Mouse (Mus musculus): ENCODE data around the gene Tlr6. TPM values are rescaled to one million over a fixed set of nuclear protein-coding genes. Genes with fewer than 3 reads are reported as not detected.

Gene Tlr6
- 1 to 10 TPM; 1.5 to 2.8 (median 1.5) TPM for total RNA-seq (2022)

DNA sequence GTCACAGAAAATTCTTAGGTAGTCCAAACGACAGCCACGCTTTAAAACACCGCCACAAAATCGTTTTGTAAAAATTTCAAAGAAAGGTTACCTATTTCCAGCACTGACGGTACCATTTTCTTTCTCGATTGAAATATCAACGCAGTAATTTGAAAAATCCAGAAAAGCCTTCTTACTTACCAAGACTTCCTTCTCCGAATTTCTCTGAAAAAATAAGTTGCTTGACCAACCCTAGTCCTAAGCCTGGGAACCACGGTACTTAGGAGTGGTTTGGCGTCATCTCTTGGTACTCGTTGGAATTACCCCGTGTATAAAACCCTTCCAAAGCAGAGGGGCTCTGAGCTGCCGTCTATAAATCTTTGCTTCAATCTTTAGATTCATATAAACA, at the start of gene Tlr6:
TSS of gene Tlr6 (minus strand) at position 255 of the 388 bp plus-strand sequence.
- DNase-seq (ENCODE audit: low spot score in 2 of 2) = no peak

DNA sequence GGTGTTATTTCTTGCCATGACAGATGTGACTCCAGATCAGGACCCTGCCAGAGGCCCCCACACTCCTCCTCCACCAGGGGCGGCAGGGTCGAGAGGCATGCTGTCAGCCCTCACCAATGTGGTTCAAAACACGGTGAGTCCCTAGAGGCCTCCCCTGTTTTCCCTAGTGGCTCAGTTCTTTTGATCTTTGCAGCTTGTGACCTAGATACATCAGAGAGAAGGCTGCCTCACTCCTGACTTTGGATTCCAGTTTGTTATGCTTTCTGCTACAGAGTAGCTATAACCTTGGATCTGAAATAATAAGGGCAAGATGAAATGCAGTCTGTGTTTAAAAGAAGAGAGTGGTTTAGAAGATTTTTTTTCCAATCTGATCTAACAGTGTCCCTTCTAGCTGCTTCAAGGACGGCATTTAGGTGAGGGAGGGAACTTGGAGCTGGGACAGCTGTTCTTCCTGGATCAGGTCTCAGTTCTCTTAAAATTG, 46.2 kb upstream of the Tlr6 start:
- no peak for DNase-seq (ENCODE audit: low spot score in 2 of 2)

DNA sequence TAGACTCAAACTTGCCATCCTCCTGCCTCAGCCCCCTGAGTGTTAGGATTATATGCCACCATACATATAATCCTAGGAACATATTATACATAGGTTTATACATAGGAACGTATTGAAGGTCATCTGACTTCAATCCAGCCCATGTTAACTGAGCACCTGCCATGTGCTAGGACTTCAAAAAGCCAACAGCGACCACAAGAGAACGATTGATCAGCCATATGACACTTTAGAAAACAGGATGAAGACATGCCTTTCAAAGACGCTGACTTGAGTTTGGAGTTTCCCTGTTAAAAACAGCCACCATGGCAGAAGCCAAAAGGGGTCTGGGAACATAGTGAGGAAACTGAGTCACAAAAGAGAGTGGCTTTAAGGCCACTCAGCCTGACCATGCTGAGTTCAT, 45.4 kb upstream of the Tlr6 start:
- DNase-seq (ENCODE audit: low spot score in 2 of 2) = no peak

DNA sequence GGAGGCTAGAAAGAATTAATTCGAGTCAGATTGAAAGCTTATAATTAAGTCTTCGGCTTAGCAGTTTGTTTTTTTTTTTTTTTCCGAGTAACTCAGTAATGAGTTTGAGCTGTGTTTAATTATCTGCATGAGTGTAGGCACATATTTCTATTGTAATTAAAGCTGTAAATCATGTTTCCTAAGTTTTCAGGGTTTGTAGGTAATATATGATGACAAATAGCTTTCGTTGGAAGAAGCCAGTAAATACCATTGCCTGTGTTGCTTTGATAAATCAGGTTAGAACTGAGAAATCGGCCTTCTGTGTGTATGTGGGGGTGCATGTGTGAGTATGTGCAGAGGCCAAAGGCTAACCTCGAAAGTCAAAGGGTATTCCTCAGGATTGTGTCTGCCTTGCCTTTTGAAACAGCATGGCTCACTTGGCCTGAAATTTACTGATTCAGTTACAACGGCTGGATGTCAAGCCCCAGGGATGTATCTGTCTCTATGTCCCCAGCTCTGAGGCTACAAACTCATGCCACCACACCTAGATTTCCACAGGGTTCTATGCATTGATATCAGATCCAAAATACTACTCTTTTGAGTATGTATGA, 44.1 kb upstream of the Tlr6 start:
- DNase-seq (ENCODE audit: low spot score in 2 of 2) = no peak

GRCm38 (mm10) chr5:65002940-65003824, 43.3 kb upstream of the Tlr6 start:
- no peak for DNase-seq (ENCODE audit: low spot score in 2 of 2)

DNA sequence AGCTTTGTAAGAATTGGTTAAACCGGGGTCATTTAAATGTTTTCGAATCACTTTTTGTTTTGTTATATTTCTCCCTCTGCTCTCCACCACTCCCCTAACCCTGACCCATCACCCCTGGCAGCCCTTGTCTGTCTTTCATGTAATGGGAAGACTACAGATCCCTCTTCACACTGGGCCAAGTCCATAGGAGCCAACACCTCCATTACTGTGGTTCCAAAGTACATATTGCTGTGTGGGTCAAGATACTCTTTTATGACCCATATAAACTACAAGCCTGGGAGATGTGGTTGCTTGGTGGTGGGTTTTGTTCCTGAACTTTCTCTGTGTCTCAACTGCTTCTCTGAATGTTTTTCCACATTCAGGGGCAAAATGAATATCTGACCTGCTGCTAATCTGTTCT, 35.5 kb upstream of the Tlr6 start:
- DNase-seq (ENCODE audit: low spot score in 2 of 2) = no peak

GRCm38 (mm10) chr5:64992540-64992939, 32.6 kb upstream of the Tlr6 start:
- peak in 1 of 2 experiments; percentile 32 for DNase-seq (ENCODE audit: low spot score in 2 of 2)

DNA sequence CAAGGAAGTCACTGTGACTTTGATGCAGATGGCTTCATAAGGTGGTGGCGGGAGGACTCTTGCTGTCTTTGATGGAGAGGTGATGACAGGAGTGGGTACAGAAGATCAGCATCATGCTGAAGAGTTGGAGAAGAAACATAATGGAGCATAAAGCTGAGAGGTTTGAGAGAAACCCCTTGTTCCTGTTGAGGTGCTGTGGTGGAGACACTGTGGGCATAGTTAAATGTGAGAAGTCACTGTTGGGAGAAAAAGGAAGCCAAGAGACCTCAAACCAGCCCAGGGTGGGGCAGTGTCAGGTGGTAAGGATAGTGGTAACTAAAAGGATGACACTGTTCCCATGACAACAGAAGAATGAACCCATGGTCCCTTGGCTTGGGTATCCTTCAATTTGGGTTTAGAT, 30.0 kb upstream of the Tlr6 start:
- no peak for DNase-seq (ENCODE audit: low spot score in 2 of 2)

GRCm38 (mm10) chr5:64985971-64986370, 26.1 kb upstream of the Tlr6 start:
- no peak for DNase-seq (ENCODE audit: low spot score in 2 of 2)

- DNase-seq (ENCODE audit: low spot score in 2 of 2) = no peak
Observed at GRCm38 (mm10) chr5:64977128-64977527, 17.2 kb upstream of the Tlr6 start.

- no peak for DNase-seq (ENCODE audit: low spot score in 2 of 2)
Observed at GRCm38 (mm10) chr5:64975121-64975520, 15.2 kb upstream of the Tlr6 start.

DNA sequence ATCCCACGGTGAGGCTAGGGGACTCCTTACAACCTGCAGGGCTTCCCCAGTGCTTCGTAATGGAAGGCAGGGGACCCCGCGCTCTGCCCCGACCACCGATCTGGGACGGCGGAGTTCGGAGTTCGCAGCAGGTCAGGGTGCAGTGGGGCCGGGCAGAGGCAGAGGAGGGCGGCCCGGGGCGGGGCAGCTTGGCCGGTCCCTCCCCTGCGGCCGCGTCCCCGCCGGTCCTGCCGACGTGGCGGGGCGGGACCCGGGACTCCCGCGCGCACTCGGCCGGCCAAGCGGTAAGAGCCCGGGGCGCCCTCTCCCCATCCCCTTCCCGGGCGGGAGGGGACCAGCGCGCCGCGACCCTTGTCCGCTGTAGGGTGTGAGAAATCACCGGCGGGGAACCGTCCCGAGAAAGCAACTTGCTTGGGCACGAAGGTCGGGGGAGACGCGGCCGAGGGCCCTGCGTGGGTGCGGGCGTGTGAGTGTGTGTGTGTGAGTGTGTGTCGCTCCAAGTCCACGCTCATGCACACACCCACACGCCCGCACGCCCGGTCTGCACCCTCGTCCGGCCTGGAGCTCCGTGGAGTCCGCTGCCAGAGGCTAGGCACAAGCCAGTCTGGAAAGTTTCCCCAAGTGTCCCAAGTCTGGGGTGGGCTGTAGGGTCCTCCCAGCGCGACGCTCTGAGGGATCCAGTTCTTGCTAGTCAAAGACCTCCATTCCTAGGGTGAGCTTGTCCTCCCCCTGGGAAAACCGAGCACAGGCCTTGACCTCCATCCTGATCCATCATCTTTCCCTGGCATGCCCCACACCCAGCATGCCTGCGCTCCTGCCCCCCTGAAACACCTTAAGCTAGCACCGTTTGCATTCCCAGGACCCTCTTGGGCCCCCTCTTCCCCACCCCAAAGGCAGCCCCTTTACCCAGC, 10.2 kb upstream of the Tlr6 start, which contains the start of gene Fam114a1:
TSS of gene Fam114a1 (plus strand) at position 211 of the 911 bp plus-strand sequence.
- peak in 1 of 2 experiments; percentile 20 for DNase-seq (ENCODE audit: low spot score in 2 of 2)

GRCm38 (mm10) chr5:64968961-64969860, 9.3 kb upstream of the Tlr6 start:
- DNase-seq (ENCODE audit: low spot score in 2 of 2) = no peak

DNA sequence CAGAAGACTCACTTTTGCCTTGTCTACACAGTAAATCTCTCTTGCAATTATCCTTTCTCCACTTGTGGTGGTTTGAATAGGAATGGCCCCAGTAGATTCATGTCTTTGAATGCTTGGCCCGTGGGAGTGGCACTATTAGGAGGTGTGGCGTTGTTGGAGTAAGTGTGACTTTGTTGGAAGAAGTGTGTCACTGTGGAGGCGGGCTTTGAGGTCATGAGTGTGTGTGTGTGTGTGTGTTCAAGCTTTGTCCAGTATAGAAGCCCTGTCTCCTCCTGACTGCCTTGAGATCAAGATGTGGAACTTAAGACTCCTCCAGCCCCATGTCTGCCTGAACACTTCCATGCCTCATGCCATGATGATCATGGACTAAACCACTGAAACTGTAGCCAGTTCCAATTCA, 3.8 kb upstream of the Tlr6 start:
- no peak for DNase-seq (ENCODE audit: low spot score in 2 of 2)

- no peak for DNase-seq (ENCODE audit: low spot score in 2 of 2)
Observed at GRCm38 (mm10) chr5:64963271-64963670, 3.4 kb upstream of the Tlr6 start.

DNA sequence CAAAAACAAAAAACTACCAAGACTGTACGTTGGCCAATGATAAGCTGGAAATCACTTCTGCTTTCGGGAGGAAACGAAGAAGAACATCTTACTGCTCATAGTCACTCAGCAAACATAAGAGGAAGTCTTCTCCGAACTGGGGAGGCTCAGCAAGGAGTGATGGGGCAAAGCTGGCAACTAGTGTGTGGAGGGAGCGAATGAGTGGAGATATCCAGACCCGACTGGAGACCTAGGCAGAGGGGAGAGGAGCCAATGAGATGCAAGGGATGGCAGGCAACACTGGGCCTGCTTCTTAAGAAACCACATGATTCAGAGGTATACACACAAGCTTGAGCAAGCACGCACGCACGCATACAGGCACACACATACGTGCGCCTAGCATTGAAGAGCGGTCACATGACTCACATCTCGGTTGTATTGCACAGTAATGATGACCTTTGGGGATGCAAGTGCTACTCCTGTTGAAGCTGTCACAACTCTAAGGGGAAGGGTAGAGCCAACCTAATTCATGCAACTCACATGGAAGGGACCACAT, 1.0 kb upstream of the Tlr6 start:
- DNase-seq (ENCODE audit: low spot score in 2 of 2) = no peak

DNA sequence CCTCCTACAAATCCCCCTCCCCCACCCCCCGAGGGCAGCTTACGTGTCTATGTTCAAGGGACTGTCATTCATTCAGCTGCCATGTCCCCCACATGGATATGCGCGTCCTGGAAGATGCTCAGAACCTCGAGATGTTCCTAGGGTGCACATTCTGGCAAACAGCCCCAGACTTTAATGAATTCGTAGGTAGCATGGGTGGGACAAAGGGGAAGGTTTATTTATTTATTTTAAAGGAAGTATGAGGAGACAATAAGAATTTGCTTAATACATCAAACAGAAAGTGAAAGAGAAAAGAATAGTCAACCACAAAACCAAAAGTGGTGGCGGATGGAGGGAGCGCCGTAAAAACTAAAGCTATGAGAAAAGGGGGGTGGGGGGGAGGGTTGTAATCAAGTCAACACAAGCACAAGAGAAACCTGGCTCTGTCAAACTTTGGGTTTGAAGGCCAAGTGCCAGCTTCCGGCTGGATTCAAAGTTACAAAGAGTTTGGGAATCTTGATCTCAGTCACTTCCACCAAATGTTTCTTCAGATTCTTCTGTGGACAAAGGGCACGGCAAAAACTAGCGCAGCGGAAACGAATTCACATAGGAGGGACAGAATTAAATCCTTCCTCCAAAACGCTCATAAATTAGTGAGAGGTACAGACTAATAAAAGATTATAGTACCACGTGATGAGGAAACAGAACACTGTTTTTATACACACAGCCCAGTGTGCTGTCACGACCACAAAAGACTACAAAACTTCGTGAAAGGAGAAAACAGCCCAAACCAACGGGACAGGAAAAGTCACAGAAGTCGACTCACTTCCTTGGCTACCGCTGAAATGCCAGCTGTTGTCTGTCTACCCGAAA, 680 bp downstream of the Tlr6 start:
- DNase-seq (ENCODE audit: low spot score in 2 of 2) = no peak

DNA sequence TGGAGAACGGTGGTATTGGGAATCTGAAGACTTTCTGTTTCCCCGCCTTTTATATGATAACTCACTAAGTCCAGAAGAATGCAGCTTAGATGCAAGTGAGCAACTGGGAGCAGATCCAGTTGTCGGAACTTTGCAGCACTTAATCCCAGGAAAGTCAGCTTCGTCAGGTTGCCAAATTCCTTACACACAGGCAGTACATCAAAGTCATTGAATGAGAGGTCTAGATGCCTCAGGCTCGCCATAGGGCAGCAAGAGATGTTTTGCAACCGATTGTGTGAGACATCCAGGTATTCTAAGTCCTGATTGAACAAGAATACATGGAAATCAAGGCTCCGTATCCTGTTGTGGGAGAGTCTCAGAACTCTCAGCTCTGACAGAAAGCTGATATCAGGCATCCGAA, 5.0 kb downstream of the Tlr6 start:
- no peak for DNase-seq (ENCODE audit: low spot score in 2 of 2)

- no peak for DNase-seq (ENCODE audit: low spot score in 2 of 2)
Observed at GRCm38 (mm10) chr5:64951486-64951885, 8.4 kb downstream of the Tlr6 start.

All from left cerebral cortex, adult 8-10 months (tissue).